ENCODE assay signal across 10 mouse cellular contexts in the genomic region with DNA sequence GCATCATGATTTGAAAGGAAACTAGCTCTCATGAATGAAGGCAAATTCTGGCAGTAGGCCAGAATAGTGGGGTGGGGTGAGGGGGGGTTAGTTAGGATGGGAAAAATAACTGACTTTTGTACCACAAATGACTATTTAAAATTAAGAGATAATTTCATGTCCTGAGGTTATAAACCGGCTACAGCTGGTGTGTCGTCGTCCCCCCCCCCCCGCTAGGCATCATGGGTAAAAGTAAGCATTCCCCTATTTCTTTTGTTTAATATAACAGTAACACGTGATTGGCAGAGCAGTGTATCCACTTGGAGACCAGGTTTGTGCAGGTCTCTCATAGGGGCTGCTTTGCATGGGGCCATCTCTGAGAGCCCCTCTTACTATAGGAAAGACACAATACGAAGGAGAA. TPM values are rescaled to one million over a fixed set of nuclear protein-coding genes. Genes with fewer than 3 reads are reported as not detected.
DNase-seq lines count a peak whose midpoint lies in the region; ATAC-seq and TF ChIP-seq lines count a peak whose summit lies in the region.
"Had no signal": no experiment of that assay in that cellular context is flagged by ENCODE, and none has a peak within 500 bp of the region (broad histone marks: within the 10 kb centered on the region; RNA-seq: fewer than 3 reads in every experiment).

No protein-coding gene starts in this region.

- H3K36me3 ChIP-seq in hindbrain, embryonic 11.5 days (ENCODE audit: control insufficient read depth, insufficient read depth, low read length): no peaks in the 10 kb centered on the region
- peaks cover 7% of the 10 kb centered on the region; the same call in 1 of the 2 replicates for H3K36me3 ChIP-seq in hindbrain, embryonic 10.5 days
- peaks cover 0 to 32% of the 10 kb centered on the region in 2 experiments; a peak in 3 of 4 replicates for H3K36me3 ChIP-seq in MEL (ENCODE audit: control insufficient read depth in 1 of 2, insufficient read depth in 2 of 2, low read length in 2 of 2)
- H3K36me3 ChIP-seq in embryonic facial prominence, embryonic 15.5 days: no peaks in the 10 kb centered on the region; the same call in 1 of the 2 replicates
- H3K36me3 ChIP-seq in limb, embryonic 15.5 days: no peaks in the 10 kb centered on the region

- peak; percentile 64 to 85 for TF ChIP-seq EP300 in MEL (IDR thresholded peaks at IDR 0.05; ENCODE audit: low read depth in 1 of 2, low read length in 2 of 2)

- TF ChIP-seq RAD21 in MEL (IDR thresholded peaks at IDR 0.05; ENCODE audit: low read depth, low read length): no peak

- no peak for ATAC-seq in hindbrain, embryonic 11.5 days (ENCODE audit: low FRiP score)
- no peak for ATAC-seq in embryonic facial prominence, embryonic 15.5 days (ENCODE audit: insufficient number of reproducible peaks, low FRiP score, low TSS enrichment, low read depth)
- ATAC-seq in limb, embryonic 15.5 days (ENCODE audit: insufficient number of reproducible peaks, low FRiP score, low TSS enrichment, low read depth): no peak

- 0 out of 2 replicates have a peak overlapping the region, but pooled peaks have one; percentile 32 for H3K27ac ChIP-seq in hindbrain, embryonic 11.5 days (ENCODE audit: low read depth, low read length)
- H3K27ac ChIP-seq in hindbrain, embryonic 10.5 days: no peak overlapping the region
- H3K27ac ChIP-seq in MEL (ENCODE audit: control insufficient read depth, low read depth, low read length): no peak overlapping the region
- H3K27ac ChIP-seq in embryonic facial prominence, embryonic 15.5 days (replicated peaks): peak overlapping the region; percentile 65
- H3K27ac ChIP-seq in limb, embryonic 15.5 days: peak overlapping the region; percentile 33; the same call in 1 of the 2 replicates

- peaks cover 54% of the 10 kb centered on the region for H3K79me2 ChIP-seq in MEL (ENCODE audit: control insufficient read depth, insufficient read depth, low read length, poor library complexity)

- no peaks in the 10 kb centered on the region for H3K9me3 ChIP-seq in hindbrain, embryonic 11.5 days (ENCODE audit: control insufficient read depth, low read length)
- no peaks in the 10 kb centered on the region for H3K9me3 ChIP-seq in hindbrain, embryonic 10.5 days
- H3K9me3 ChIP-seq in MEL (replicated peaks; ENCODE audit: insufficient read depth, low read length): no peaks in the 10 kb centered on the region
- no peaks in the 10 kb centered on the region for H3K9me3 ChIP-seq in embryonic facial prominence, embryonic 15.5 days (replicated peaks)
- H3K9me3 ChIP-seq in limb, embryonic 15.5 days: no peaks in the 10 kb centered on the region

- H3K9ac ChIP-seq in hindbrain, embryonic 11.5 days (ENCODE audit: low read depth, low read length): no peak overlapping the region
- no peak overlapping the region for H3K9ac ChIP-seq in MEL (ENCODE audit: control insufficient read depth, low read depth, low read length, poor library complexity, severe bottlenecking)
- no peak overlapping the region for H3K9ac ChIP-seq in embryonic facial prominence, embryonic 15.5 days
- no peak overlapping the region for H3K9ac ChIP-seq in limb, embryonic 15.5 days

- no peaks in the 10 kb centered on the region for H3K27me3 ChIP-seq in hindbrain, embryonic 11.5 days (ENCODE audit: control insufficient read depth, insufficient read depth, low read length)
- no peaks in the 10 kb centered on the region for H3K27me3 ChIP-seq in hindbrain, embryonic 10.5 days (ENCODE audit: insufficient read depth, poor library complexity, severe bottlenecking)
- H3K27me3 ChIP-seq in MEL (ENCODE audit: control insufficient read depth in 1 of 2, insufficient read depth in 2 of 2, low read length in 2 of 2): no peaks in the 10 kb centered on the region
- H3K27me3 ChIP-seq in embryonic facial prominence, embryonic 15.5 days: no peaks in the 10 kb centered on the region
- H3K27me3 ChIP-seq in limb, embryonic 15.5 days: no peaks in the 10 kb centered on the region

- DNase-seq in hindbrain, embryonic 11.5 days (ENCODE audit: low spot score): no peak
- DNase-seq in hindbrain, embryonic 10.5 days (ENCODE audit: low spot score): no peak
- DNase-seq in MEL (ENCODE audit: low read depth, low spot score): peak; percentile 81
- no peak for DNase-seq in c-Kit-positive CD71-positive TER-119-positive erythroid progenitor cells, embryonic 14.5 days (ENCODE audit: low spot score)
- DNase-seq in thymus, postnatal 0 days (ENCODE audit: low spot score): no peak
- no peak for DNase-seq in cerebellum, adult 11 months
- DNase-seq: lung, adult 18-20 months; thymus, adult 18-20 months had no signal

- 81% methylated on average over 6 of the region's 6 CpGs for WGBS in hindbrain, embryonic 11.5 days
- WGBS in hindbrain, embryonic 10.5 days: 85% methylated on average over 6 of the region's 6 CpGs
- 30% methylated on average over 6 of the region's 6 CpGs for WGBS in embryonic facial prominence, embryonic 15.5 days
- 42% methylated on average over 6 of the region's 6 CpGs for WGBS in limb, embryonic 15.5 days

- no peaks in the 10 kb centered on the region for H3K4me1 ChIP-seq in hindbrain, embryonic 11.5 days (replicated peaks; ENCODE audit: control insufficient read depth, insufficient read depth, low read length)
- H3K4me1 ChIP-seq in hindbrain, embryonic 10.5 days (replicated peaks): no peaks in the 10 kb centered on the region
- H3K4me1 ChIP-seq in MEL (ENCODE audit: control insufficient read depth in 1 of 2, insufficient read depth in 2 of 2, low read length in 2 of 2): peaks cover 0 to 35% of the 10 kb centered on the region in 2 experiments; a peak in 2 of 4 replicates
- H3K4me1 ChIP-seq in embryonic facial prominence, embryonic 15.5 days: peaks cover 21% of the 10 kb centered on the region
- peaks cover 22% of the 10 kb centered on the region for H3K4me1 ChIP-seq in limb, embryonic 15.5 days

- H3K4me2 ChIP-seq in hindbrain, embryonic 11.5 days (replicated peaks; ENCODE audit: low read depth, low read length): no peak overlapping the region
- H3K4me2 ChIP-seq in embryonic facial prominence, embryonic 15.5 days (replicated peaks): peak overlapping the region; percentile 12; the same call in 1 of the 2 replicates
- H3K4me2 ChIP-seq in limb, embryonic 15.5 days: no peak overlapping the region

- H3K4me3 ChIP-seq in hindbrain, embryonic 11.5 days (ENCODE audit: low read depth, low read length): no peak overlapping the region
- H3K4me3 ChIP-seq in hindbrain, embryonic 10.5 days: no peak overlapping the region
- H3K4me3 ChIP-seq in MEL (ENCODE audit: control insufficient read depth in 1 of 2, insufficient read depth in 1 of 2, low read depth in 2 of 2, low read length in 2 of 2): peak overlapping the region in 1 of 2 experiments; percentile 17; a peak in 1 of 4 replicates
- no peak overlapping the region; the same call in 1 of the 2 replicates for H3K4me3 ChIP-seq in embryonic facial prominence, embryonic 15.5 days (replicated peaks)
- no peak overlapping the region for H3K4me3 ChIP-seq in limb, embryonic 15.5 days

- TF ChIP-seq CTCF in MEL (IDR thresholded peaks at IDR 0.05 in 2 of 3, conservative IDR thresholded peaks at IDR 0.05 in 1 of 3; ENCODE audit: control insufficient read depth in 1 of 3, insufficient read depth in 1 of 3, low read depth in 2 of 3, low read length in 3 of 3, poor library complexity in 1 of 3, severe bottlenecking in 1 of 3): no peak

- TF ChIP-seq POLR2A in MEL (IDR thresholded peaks at IDR 0.05; ENCODE audit: control insufficient read depth in 1 of 2, insufficient read depth in 1 of 2, low read depth in 1 of 2, low read length in 2 of 2, poor library complexity in 1 of 2): no peak

TF ChIP-seq in MEL, 35 proteins besides CTCF, POLR2A, EP300 and RAD21 (continues in another document):
- TF ChIP-seq MYC (IDR thresholded peaks at IDR 0.05; ENCODE audit: low read depth, low read length) (no peak), POLR2AphosphoS2 (IDR thresholded peaks at IDR 0.05; ENCODE audit: low read length) (no peak), MXI1 (IDR thresholded peaks at IDR 0.05; ENCODE audit: low read depth, low read length) (peak; percentile 41; the same call in 1 of the 2 replicates), RCOR1 (IDR thresholded peaks at IDR 0.05; ENCODE audit: low read depth, low read length) (peak; percentile 73), ETS1 (IDR thresholded peaks at IDR 0.05; ENCODE audit: low read depth, low read length) (peak; percentile 93), POLR2AphosphoS5 (IDR thresholded peaks at IDR 0.05; ENCODE audit: borderline replicate concordance, low read depth, low read length) (no peak), GATA1 (IDR thresholded peaks at IDR 0.05; ENCODE audit: low read depth, low read length) (no peak), MAZ (IDR thresholded peaks at IDR 0.05; ENCODE audit: low read depth, low read length) (peak; percentile 88), E2F4 (IDR thresholded peaks at IDR 0.05; ENCODE audit: borderline replicate concordance, low read depth, low read length) (no peak), SIN3A (IDR thresholded peaks at IDR 0.05; ENCODE audit: low read length) (peak; percentile 85), ZMIZ1 (IDR thresholded peaks at IDR 0.05; ENCODE audit: low read depth, low read length) (no peak), SMC3 (IDR thresholded peaks at IDR 0.05; ENCODE audit: low read depth, low read length) (no peak)

RNA-seq across cellular contexts. Expression of gene Gatad2b, which starts 29.3 kb away (rescaled TPM):
- polyA plus RNA-seq in hindbrain, embryonic 11.5 days (2014; fragmentation: Nextera tagmentation; extraction: Ambion mirVana): 13.6 and 26.0 TPM in 2 replicates
- polyA plus RNA-seq in hindbrain, embryonic 10.5 days (2016; fragmentation: Nextera tagmentation; extraction: Ambion mirVana): 15.3 and 17.9 TPM in 2 replicates
- total RNA-seq in MEL (2012; rRNA removed): 9.1 and 12.3 TPM in 2 replicates
- 10 to 100 TPM in 1 of 2 experiments, not detected in 1; 37.6 TPM for polyA plus RNA-seq in MEL (2012; ENCODE audit: insufficient read depth in 1 of 2, insufficient read length in 2 of 2, low read depth in 1 of 2, low replicate concordance in 2 of 2, missing spikeins in 1 of 2)
- polyA plus RNA-seq in embryonic facial prominence, embryonic 15.5 days (2015; fragmentation: Nextera tagmentation; extraction: Ambion mirVana): 15.2 and 16.8 TPM in 2 replicates
- 13.3 and 14.2 TPM in 2 replicates for polyA plus RNA-seq in limb, embryonic 15.5 days (2015; fragmentation: Nextera tagmentation; extraction: Ambion mirVana)
- 10.1 and 14.1 TPM in 2 replicates for polyA plus RNA-seq in thymus, postnatal 0 days (2015; fragmentation: Nextera tagmentation; extraction: Ambion mirVana)

RNA-seq across cellular contexts. Expression of gene Dennd4b, which starts 57.3 kb away (rescaled TPM):
- 3.8 and 4.5 TPM in 2 replicates for polyA plus RNA-seq in hindbrain, embryonic 11.5 days (2014; fragmentation: Nextera tagmentation; extraction: Ambion mirVana)
- polyA plus RNA-seq in hindbrain, embryonic 10.5 days (2016; fragmentation: Nextera tagmentation; extraction: Ambion mirVana): 5.7 and 7.1 TPM in 2 replicates
- 10.3 and 11.6 TPM in 2 replicates for total RNA-seq in MEL (2012; rRNA removed)
- polyA plus RNA-seq in MEL (2012; ENCODE audit: insufficient read depth in 1 of 2, insufficient read length in 2 of 2, low read depth in 1 of 2, low replicate concordance in 2 of 2, missing spikeins in 1 of 2): 10 to 100 TPM in 1 of 2 experiments, not detected in 1; 27.1 TPM
- 4.0 and 4.5 TPM in 2 replicates for polyA plus RNA-seq in embryonic facial prominence, embryonic 15.5 days (2015; fragmentation: Nextera tagmentation; extraction: Ambion mirVana)
- 3.9 and 4.7 TPM in 2 replicates for polyA plus RNA-seq in limb, embryonic 15.5 days (2015; fragmentation: Nextera tagmentation; extraction: Ambion mirVana)
- polyA plus RNA-seq in thymus, postnatal 0 days (2015; fragmentation: Nextera tagmentation; extraction: Ambion mirVana): 9.4 TPM in 2 replicates

Comparison
In these comparisons a context has a peak if more than half of its experiments do, and no peak if none do; other contexts are left out.
1. H3K27ac ChIP-seq: peak in hindbrain, embryonic 11.5 days (single experiment), embryonic facial prominence, embryonic 15.5 days (single experiment) and limb, embryonic 15.5 days (single experiment); none in hindbrain, embryonic 10.5 days (single experiment) and MEL (single experiment).